Mouse (Mus musculus): ENCODE data around the gene Grik2. TPM values are rescaled to one million over a fixed set of nuclear protein-coding genes. Genes with fewer than 3 reads are reported as not detected.

Gene Grik2
- polyA plus RNA-seq, 1 experiment from 2014 or later, result 0.13 TPM

- 71% methylated on average over 2 of the region's 2 CpGs for WGBS (ENCODE audit: insufficient replicate concordance)
- ATAC-seq, result no peak
- H3K27me3 ChIP-seq (replicated peaks), result no peaks in the 10 kb centered on the region
- no peak overlapping the region for H3K27ac ChIP-seq
- no peaks in the 10 kb centered on the region for H3K9me3 ChIP-seq (replicated peaks)
- no peaks in the 10 kb centered on the region for H3K4me1 ChIP-seq
- no peak overlapping the region for H3K4me3 ChIP-seq
- no peak overlapping the region for H3K4me2 ChIP-seq
- no peaks in the 10 kb centered on the region for H3K36me3 ChIP-seq
- H3K9ac ChIP-seq, result no peak overlapping the region
These were observed 148.7 kb downstream of the Grik2 start for GRCm38 (mm10) chr10:49639901-49640300.

- H3K4me3 ChIP-seq, result no peak overlapping the region
- H3K9me3 ChIP-seq (replicated peaks), result no peaks in the 10 kb centered on the region
- H3K4me2 ChIP-seq, result no peak overlapping the region
- H3K4me1 ChIP-seq, result no peaks in the 10 kb centered on the region
- H3K27ac ChIP-seq, result no peak overlapping the region
- ATAC-seq, result no peak
- 66% methylated on average over 3 of the region's 3 CpGs for WGBS (ENCODE audit: insufficient replicate concordance)
- no peaks in the 10 kb centered on the region for H3K27me3 ChIP-seq (replicated peaks)
- H3K36me3 ChIP-seq, result no peaks in the 10 kb centered on the region
- H3K9ac ChIP-seq, result no peak overlapping the region
These were observed 164.6 kb downstream of the Grik2 start for GRCm38 (mm10) chr10:49623951-49624350.

- Histone ChIP-seq H3K27ac (no peak overlapping the region), H3K27me3 (replicated peaks) (no peaks in the 10 kb centered on the region), H3K4me1 (no peaks in the 10 kb centered on the region), H3K9me3 (replicated peaks) (no peaks in the 10 kb centered on the region), H3K36me3 (no peaks in the 10 kb centered on the region), H3K4me3 (no peak overlapping the region), H3K4me2 (no peak overlapping the region), H3K9ac (no peak overlapping the region)
- 60% methylated on average over 2 of the region's 2 CpGs for WGBS (ENCODE audit: insufficient replicate concordance)
- ATAC-seq, result no peak
These were observed 190.9 kb downstream of the Grik2 start for GRCm38 (mm10) chr10:49597652-49598051.

- Histone ChIP-seq H3K9me3 (replicated peaks) (no peaks in the 10 kb centered on the region), H3K9ac (no peak overlapping the region), H3K4me3 (no peak overlapping the region), H3K4me1 (no peaks in the 10 kb centered on the region), H3K36me3 (no peaks in the 10 kb centered on the region), H3K27me3 (replicated peaks) (no peaks in the 10 kb centered on the region), H3K4me2 (no peak overlapping the region), H3K27ac (no peak overlapping the region)
- WGBS (ENCODE audit: insufficient replicate concordance), result 58% methylated on average over 7 of the region's 7 CpGs
- no peak for ATAC-seq
These were observed 215.1 kb downstream of the Grik2 start for GRCm38 (mm10) chr10:49573514-49573913.

GRCm38 (mm10) chr10:49559872-49560407 lies 228.6 kb downstream of the Grik2 start:
- WGBS (ENCODE audit: insufficient replicate concordance), result 64% methylated on average over 1 of the region's 1 CpGs
- Histone ChIP-seq H3K9ac (no peak overlapping the region), H3K27me3 (replicated peaks) (no peaks in the 10 kb centered on the region), H3K4me3 (no peak overlapping the region), H3K36me3 (no peaks in the 10 kb centered on the region), H3K27ac (no peak overlapping the region), H3K9me3 (replicated peaks) (no peaks in the 10 kb centered on the region), H3K4me2 (no peak overlapping the region), H3K4me1 (no peaks in the 10 kb centered on the region)
- no peak for ATAC-seq

GRCm38 (mm10) chr10:49542249-49542648 lies 246.3 kb downstream of the Grik2 start:
- ATAC-seq, result no peak
- Histone ChIP-seq H3K9ac (no peak overlapping the region), H3K9me3 (replicated peaks) (no peaks in the 10 kb centered on the region), H3K27me3 (replicated peaks) (no peaks in the 10 kb centered on the region), H3K27ac (no peak overlapping the region), H3K36me3 (no peaks in the 10 kb centered on the region), H3K4me2 (no peak overlapping the region), H3K4me3 (no peak overlapping the region), H3K4me1 (no peaks in the 10 kb centered on the region)
- WGBS (ENCODE audit: insufficient replicate concordance), result 50% methylated on average over 1 of the region's 1 CpGs

- 97% methylated on average over 1 of the region's 1 CpGs for WGBS (ENCODE audit: insufficient replicate concordance)
- H3K4me2 ChIP-seq, result no peak overlapping the region
- H3K4me3 ChIP-seq, result no peak overlapping the region
- ATAC-seq, result no peak
- H3K27ac ChIP-seq, result no peak overlapping the region
- H3K9ac ChIP-seq, result no peak overlapping the region
- no peaks in the 10 kb centered on the region for H3K27me3 ChIP-seq (replicated peaks)
- no peaks in the 10 kb centered on the region for H3K36me3 ChIP-seq
- no peaks in the 10 kb centered on the region for H3K4me1 ChIP-seq
- no peaks in the 10 kb centered on the region for H3K9me3 ChIP-seq (replicated peaks)
These were observed 268.8 kb downstream of the Grik2 start for GRCm38 (mm10) chr10:49519752-49520151.

- ATAC-seq, result no peak
- 45% methylated on average over 1 of the region's 1 CpGs for whole genome bisulfite sequencing (ENCODE audit: insufficient replicate concordance)
- Histone ChIP-seq H3K4me3 (no peak overlapping the region), H3K36me3 (no peaks in the 10 kb centered on the region), H3K27ac (no peak overlapping the region), H3K9ac (no peak overlapping the region), H3K9me3 (replicated peaks) (no peaks in the 10 kb centered on the region), H3K4me2 (no peak overlapping the region), H3K27me3 (replicated peaks) (no peaks in the 10 kb centered on the region), H3K4me1 (no peaks in the 10 kb centered on the region)
These were observed 287.9 kb downstream of the Grik2 start for GRCm38 (mm10) chr10:49500628-49501027.

GRCm38 (mm10) chr10:49497302-49497701 lies 291.3 kb downstream of the Grik2 start:
- no peaks in the 10 kb centered on the region for H3K9me3 ChIP-seq (replicated peaks)
- no peaks in the 10 kb centered on the region for H3K4me1 ChIP-seq
- no peaks in the 10 kb centered on the region for H3K36me3 ChIP-seq
- H3K27ac ChIP-seq, result no peak overlapping the region
- H3K4me2 ChIP-seq, result no peak overlapping the region
- no peak for ATAC-seq
- WGBS (ENCODE audit: insufficient replicate concordance), result 55% methylated on average over 1 of the region's 1 CpGs
- no peak overlapping the region for H3K4me3 ChIP-seq
- H3K9ac ChIP-seq, result no peak overlapping the region
- H3K27me3 ChIP-seq (replicated peaks), result no peaks in the 10 kb centered on the region

GRCm38 (mm10) chr10:49481439-49481838 lies 307.1 kb downstream of the Grik2 start:
- 47% methylated on average over 4 of the region's 4 CpGs for WGBS (ENCODE audit: insufficient replicate concordance)
- Histone ChIP-seq H3K36me3 (no peaks in the 10 kb centered on the region), H3K9ac (no peak overlapping the region), H3K27ac (no peak overlapping the region), H3K4me3 (no peak overlapping the region), H3K27me3 (replicated peaks) (no peaks in the 10 kb centered on the region), H3K4me2 (no peak overlapping the region), H3K9me3 (replicated peaks) (no peaks in the 10 kb centered on the region), H3K4me1 (no peaks in the 10 kb centered on the region)
- ATAC-seq, result no peak

GRCm38 (mm10) chr10:49480085-49480749 lies 308.3 kb downstream of the Grik2 start:
- no peaks in the 10 kb centered on the region for H3K27me3 ChIP-seq (replicated peaks)
- no peak overlapping the region for H3K27ac ChIP-seq
- ATAC-seq, result no peak
- H3K4me1 ChIP-seq, result no peaks in the 10 kb centered on the region
- whole genome bisulfite sequencing (ENCODE audit: insufficient replicate concordance), result 69% methylated on average over 5 of the region's 5 CpGs
- H3K4me3 ChIP-seq, result no peak overlapping the region
- H3K4me2 ChIP-seq, result no peak overlapping the region
- no peaks in the 10 kb centered on the region for H3K9me3 ChIP-seq (replicated peaks)
- no peaks in the 10 kb centered on the region for H3K36me3 ChIP-seq
- no peak overlapping the region for H3K9ac ChIP-seq

GRCm38 (mm10) chr10:49473613-49474012 lies 315.0 kb downstream of the Grik2 start:
- Histone ChIP-seq H3K4me3 (no peak overlapping the region), H3K4me1 (no peaks in the 10 kb centered on the region), H3K9ac (no peak overlapping the region), H3K27ac (no peak overlapping the region), H3K27me3 (replicated peaks) (no peaks in the 10 kb centered on the region), H3K9me3 (replicated peaks) (no peaks in the 10 kb centered on the region), H3K36me3 (no peaks in the 10 kb centered on the region), H3K4me2 (no peak overlapping the region)
- ATAC-seq, result no peak

- 69% methylated on average over 2 of the region's 2 CpGs for WGBS (ENCODE audit: insufficient replicate concordance)
- H3K9me3 ChIP-seq (replicated peaks), result no peaks in the 10 kb centered on the region
These were observed 331.8 kb downstream of the Grik2 start for GRCm38 (mm10) chr10:49456791-49457190.

More at GRCm38 (mm10) chr10:49456791-49457190, 331.8 kb downstream of the Grik2 start:
- H3K27ac ChIP-seq, result no peak overlapping the region
- no peak overlapping the region for H3K4me2 ChIP-seq
- H3K27me3 ChIP-seq (replicated peaks), result no peaks in the 10 kb centered on the region
- no peak overlapping the region for H3K9ac ChIP-seq
- ATAC-seq, result no peak
- H3K36me3 ChIP-seq, result no peaks in the 10 kb centered on the region
- H3K4me3 ChIP-seq, result no peak overlapping the region
- no peaks in the 10 kb centered on the region for H3K4me1 ChIP-seq

Measured in liver, embryonic 12.5 days (tissue).